Mouse (Mus musculus) hindbrain, postnatal 0 days (tissue): ENCODE measurements around the gene Rangap1. TPM values are rescaled to one million over a fixed set of nuclear protein-coding genes. Genes with fewer than 3 reads are reported as not detected.

Experiments used
- ATAC-seq: fragments of 200-750 bp; cut with Nextera tagmentation; 2 replicates; pipeline ENCODE4 v1.8.0; 2017; ENCODE audit warnings: mild to moderate bottlenecking, moderate TSS enrichment, moderate library complexity
- DNase-seq: peaks from one replicate; pipeline ENCODE4 v3.0.0-alpha.2; 2015; ENCODE audit warnings: low spot score
- H3K27ac ChIP-seq: fragments of 300-500 bp; sonication (generic); 2 replicates; pipeline ENCODE4 v1.5.1; 2014; ENCODE audit warnings: mild to moderate bottlenecking
- H3K27me3 ChIP-seq: fragments of 300-500 bp; sonication (generic); 2 replicates; pipeline ENCODE4 v1.6.1; 2014; ENCODE audit warnings: low read length, mixed read lengths; ENCODE audit not compliant: insufficient read depth
- H3K36me3 ChIP-seq: fragments of 300-500 bp; sonication (generic); 2 replicates; pipeline ENCODE4 v1.6.1; 2014; ENCODE audit warnings: low read length, mixed read lengths; ENCODE audit not compliant: insufficient read depth
- H3K4me1 ChIP-seq: fragments of 300-500 bp; sonication (generic); 2 replicates; pipeline ENCODE4 v1.6.1; 2014; ENCODE audit warnings: antibody characterized with exemption, low read length, mixed read lengths; ENCODE audit not compliant: insufficient read depth
- H3K4me2 ChIP-seq: fragments of 300-500 bp; sonication (generic); 2 replicates; pipeline ENCODE4 v1.6.1; 2014; ENCODE audit warnings: low read depth, mild to moderate bottlenecking, low read length, moderate library complexity, mixed read lengths
- H3K4me3 ChIP-seq: fragments of 300-500 bp; sonication (generic); 2 replicates; pipeline ENCODE4 v1.5.1; 2014; ENCODE audit warnings: low read length
- H3K9ac ChIP-seq: fragments of 300-500 bp; sonication (generic); replicated peaks from 2 replicates; pipeline ENCODE4 v1.6.1; 2014; ENCODE audit warnings: mild to moderate bottlenecking, low read length, moderate library complexity, mixed read lengths
- H3K9me3 ChIP-seq: fragments of 300-500 bp; sonication (generic); 2 replicates; pipeline ENCODE4 v1.6.1; 2016; ENCODE audit warnings: low read length, mixed read lengths
- CTCF ChIP-seq: IDR thresholded peaks from 2 replicates; pipeline ENCODE4 v1.5.1; 2016; ENCODE audit warnings: antibody characterized with exemption, control low read depth, low read depth
- WGBS: fragments of 180-500 bp; shearing (Covaris S2); extraction: QIAGEN DNeasy Blood & Tissue Kit; methylation state at CpG from one replicate; pipeline ENCODE4 v1.1.7; 2014; 5-methylcytosine and 5-hydroxymethylcytosine counted together
- polyA plus RNA-seq: library from polyadenylated mRNA; unstranded; fragments of >200 nt; fragmentation: Nextera tagmentation; extraction: Ambion mirVana; gene quantifications from 2 replicates; pipeline ENCODE4 v1.2.1, GENCODE M21; 2015
- total RNA-seq: library from RNA; depleted of rRNA; stranded (reverse); fragments of >200 nt; gene quantifications from 2 replicates; pipeline ENCODE4 v1.2.3, GENCODE M21; 2014

The Rangap1 gene
- total and polyA plus RNA-seq, 2 experiments from 2014 or later, result 128 to 151 TPM

GRCm38 (mm10) chr15:81776631-81777422, 31.5 kb upstream of the Rangap1 start:
- no peak for ATAC-seq
- H3K4me2 ChIP-seq, result no peak overlapping the region
- 87% methylated on average over 11 of the region's 11 CpGs for WGBS
- no peaks in the 10 kb centered on the region for H3K9me3 ChIP-seq
- no peaks in the 10 kb centered on the region for H3K4me1 ChIP-seq
- H3K4me3 ChIP-seq, result no peak overlapping the region
- no peak for DNase-seq
- H3K36me3 ChIP-seq, result peaks cover 89% of the 10 kb centered on the region
- no peaks in the 10 kb centered on the region for H3K27me3 ChIP-seq
- H3K27ac ChIP-seq, result no peak overlapping the region
- no peak for TF ChIP-seq CTCF
- H3K9ac ChIP-seq, result no peak overlapping the region

GRCm38 (mm10) chr15:81774505-81775171, 29.3 kb upstream of the Rangap1 start:
- TF ChIP-seq CTCF, result no peak
- DNase-seq, result no peak
- ATAC-seq, result no peak
- Histone ChIP-seq H3K9ac (no peak overlapping the region), H3K4me1 (no peaks in the 10 kb centered on the region), H3K4me3 (no peak overlapping the region), H3K4me2 (no peak overlapping the region), H3K36me3 (peaks cover 78% of the 10 kb centered on the region), H3K9me3 (no peaks in the 10 kb centered on the region), H3K27me3 (no peaks in the 10 kb centered on the region), H3K27ac (no peak overlapping the region)
- 88% methylated on average over 15 of the region's 15 CpGs for WGBS

- Histone ChIP-seq H3K27me3 (no peaks in the 10 kb centered on the region), H3K9ac (no peak overlapping the region), H3K4me1 (no peaks in the 10 kb centered on the region), H3K4me3 (no peak overlapping the region), H3K9me3 (no peaks in the 10 kb centered on the region), H3K27ac (no peak overlapping the region), H3K4me2 (no peak overlapping the region), H3K36me3 (peaks cover 65% of the 10 kb centered on the region)
- WGBS, result 84% methylated on average over 20 of the region's 20 CpGs
- TF ChIP-seq CTCF, result no peak
- DNase-seq (no peak), ATAC-seq (no peak)
Observed at GRCm38 (mm10) chr15:81772431-81773120, 27.2 kb upstream of the Rangap1 start.

GRCm38 (mm10) chr15:81769037-81769436, 23.7 kb upstream of the Rangap1 start:
- DNase-seq, result no peak
- ATAC-seq, result no peak
- no peak overlapping the region for H3K4me3 ChIP-seq
- H3K9ac ChIP-seq, result no peak overlapping the region
- WGBS, result 60% methylated on average over 13 of the region's 13 CpGs
- no peak for TF ChIP-seq CTCF
- no peak overlapping the region for H3K4me2 ChIP-seq
- H3K4me1 ChIP-seq, result no peaks in the 10 kb centered on the region
- peaks cover 37% of the 10 kb centered on the region for H3K36me3 ChIP-seq
- no peaks in the 10 kb centered on the region for H3K9me3 ChIP-seq
- no peaks in the 10 kb centered on the region for H3K27me3 ChIP-seq
- H3K27ac ChIP-seq, result no peak overlapping the region

GRCm38 (mm10) chr15:81766439-81766838, 21.1 kb upstream of the Rangap1 start:
- DNase-seq (no peak), ATAC-seq (no peak)
- WGBS, result 86% methylated on average over 5 of the region's 5 CpGs
- TF ChIP-seq CTCF, result no peak
- Histone ChIP-seq H3K4me1 (no peaks in the 10 kb centered on the region), H3K27me3 (no peaks in the 10 kb centered on the region), H3K9ac (no peak overlapping the region), H3K9me3 (no peaks in the 10 kb centered on the region), H3K36me3 (peaks cover 14% of the 10 kb centered on the region), H3K27ac (no peak overlapping the region), H3K4me2 (no peak overlapping the region), H3K4me3 (no peak overlapping the region)

- Histone ChIP-seq H3K9ac (no peak overlapping the region), H3K9me3 (no peaks in the 10 kb centered on the region), H3K4me3 (no peak overlapping the region), H3K4me1 (no peaks in the 10 kb centered on the region), H3K4me2 (no peak overlapping the region), H3K27me3 (no peaks in the 10 kb centered on the region), H3K27ac (no peak overlapping the region), H3K36me3 (peaks cover 12% of the 10 kb centered on the region; the same call in 1 of the 2 replicates)
- no peak for TF ChIP-seq CTCF
- DNase-seq (no peak), ATAC-seq (no peak)
- WGBS, result 87% methylated on average over 9 of the region's 9 CpGs
Observed at GRCm38 (mm10) chr15:81765651-81766050, 20.3 kb upstream of the Rangap1 start.
